Mouse (Mus musculus) intestine, embryonic 15.5 days (tissue): ENCODE measurements at regions not wholly inside any gene's neighbourhood (a gene's known extent, or its start where the extent isn't known, plus 50 kb on each side); places are given as distances from the start of the nearest gene placed in this dataset.

Experiments
- ATAC-seq: fragments of 200-750 bp; cut with Nextera tagmentation; 2 replicates; pipeline ENCODE4 v1.8.0; 2017; ENCODE audit warnings: moderate TSS enrichment, moderate library complexity
- H3K27ac ChIP-seq: fragments of 300-500 bp; sonication (generic); 2 replicates; pipeline ENCODE4 v1.5.1; 2015; ENCODE audit warnings: mild to moderate bottlenecking, inconsistent platforms
- H3K27me3 ChIP-seq: fragments of 300-500 bp; sonication (generic); replicated peaks from 2 replicates; pipeline ENCODE4 v1.6.1; 2015; ENCODE audit warnings: inconsistent platforms
- H3K36me3 ChIP-seq: fragments of 300-500 bp; sonication (generic); 2 replicates; pipeline ENCODE4 v1.6.1; 2015; ENCODE audit warnings: inconsistent platforms
- H3K4me1 ChIP-seq: fragments of 300-500 bp; sonication (generic); replicated peaks from 2 replicates; pipeline ENCODE4 v1.6.1; 2015; ENCODE audit warnings: inconsistent platforms
- H3K4me2 ChIP-seq: fragments of 300-500 bp; sonication (generic); replicated peaks from 2 replicates; pipeline ENCODE4 v1.6.1; 2015; ENCODE audit warnings: mild to moderate bottlenecking, inconsistent platforms
- H3K4me3 ChIP-seq: fragments of 300-500 bp; sonication (generic); replicated peaks from 2 replicates; pipeline ENCODE4 v1.5.1; 2015; ENCODE audit warnings: inconsistent platforms
- H3K9ac ChIP-seq: fragments of 300-500 bp; sonication (generic); 2 replicates; pipeline ENCODE4 v1.6.1; 2015; ENCODE audit warnings: inconsistent platforms
- H3K9me3 ChIP-seq: fragments of 300-500 bp; sonication (generic); 2 replicates; pipeline ENCODE4 v1.6.1; 2016; ENCODE audit warnings: inconsistent platforms
- WGBS: fragments of 180-500 bp; shearing (Covaris S2); methylation state at CpG from one replicate; pipeline ENCODE4 v1.1.7; 2015; 5-methylcytosine and 5-hydroxymethylcytosine counted together

DNA sequence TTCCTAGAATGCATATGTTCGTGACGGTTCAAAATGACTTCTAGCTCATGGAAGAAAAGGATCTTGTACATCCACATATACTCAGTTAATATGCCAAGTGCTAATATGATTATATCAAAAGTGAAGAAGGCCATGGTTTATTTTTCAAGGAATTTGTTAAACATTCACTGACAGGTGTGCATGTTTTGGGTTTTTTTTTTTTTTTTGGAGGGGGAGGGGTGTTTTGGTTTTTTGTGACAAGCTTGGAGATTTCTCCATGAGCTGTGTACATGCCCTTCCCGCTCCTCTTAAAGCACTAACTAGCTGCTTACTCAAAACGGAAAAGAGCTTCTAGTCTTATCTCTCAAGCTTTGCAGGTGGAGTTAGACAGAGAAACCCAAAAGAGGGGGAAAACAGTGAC lies 187.1 kb upstream of the Atp2b1 start:
- no peak overlapping the region for H3K27ac ChIP-seq
- 81% methylated on average over 4 of the region's 4 CpGs for WGBS
- no peak overlapping the region for H3K4me3 ChIP-seq
- no peak overlapping the region for H3K9ac ChIP-seq
- H3K9me3 ChIP-seq: no peaks in the 10 kb centered on the region
- ATAC-seq: no peak
- H3K4me2 ChIP-seq: no peak overlapping the region
- no peaks in the 10 kb centered on the region for H3K27me3 ChIP-seq
- H3K4me1 ChIP-seq: no peaks in the 10 kb centered on the region
- H3K36me3 ChIP-seq: no peaks in the 10 kb centered on the region

DNA sequence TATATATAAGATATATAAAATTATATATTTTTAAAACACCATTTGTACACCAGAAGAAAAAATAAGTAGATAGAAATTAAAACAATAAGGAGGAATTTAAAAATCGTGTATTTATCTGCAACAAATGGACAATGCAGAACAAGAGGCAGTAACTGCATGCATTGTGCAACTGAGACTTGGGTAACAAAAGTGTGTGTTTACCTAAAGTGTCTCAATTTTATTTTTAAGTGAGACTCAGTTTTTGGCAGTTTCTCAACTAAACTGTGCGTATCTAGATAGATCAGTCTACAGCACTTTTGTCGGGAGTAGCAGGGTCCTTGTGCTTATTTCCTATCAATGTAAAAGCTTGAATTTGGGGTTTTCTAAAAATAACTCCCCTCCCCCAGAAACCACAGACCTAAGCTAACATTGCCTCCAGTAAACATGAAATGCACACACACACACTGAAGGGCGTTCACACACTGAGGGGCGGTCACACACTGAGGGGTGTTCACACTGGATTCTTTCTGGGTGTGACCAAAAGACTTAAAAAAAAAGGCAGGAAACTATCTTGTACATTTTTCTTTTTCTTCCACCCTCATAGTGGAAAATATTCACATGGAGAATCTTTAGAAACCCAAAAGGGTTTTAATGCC lies 185.7 kb upstream of the Atp2b1 start:
- 84% methylated on average over 5 of the region's 5 CpGs for WGBS
- Histone ChIP-seq H3K4me1 (no peaks in the 10 kb centered on the region), H3K27ac (no peak overlapping the region), H3K4me3 (no peak overlapping the region), H3K27me3 (no peaks in the 10 kb centered on the region), H3K9ac (no peak overlapping the region), H3K4me2 (no peak overlapping the region), H3K9me3 (no peaks in the 10 kb centered on the region), H3K36me3 (no peaks in the 10 kb centered on the region)
- no peak for ATAC-seq

DNA sequence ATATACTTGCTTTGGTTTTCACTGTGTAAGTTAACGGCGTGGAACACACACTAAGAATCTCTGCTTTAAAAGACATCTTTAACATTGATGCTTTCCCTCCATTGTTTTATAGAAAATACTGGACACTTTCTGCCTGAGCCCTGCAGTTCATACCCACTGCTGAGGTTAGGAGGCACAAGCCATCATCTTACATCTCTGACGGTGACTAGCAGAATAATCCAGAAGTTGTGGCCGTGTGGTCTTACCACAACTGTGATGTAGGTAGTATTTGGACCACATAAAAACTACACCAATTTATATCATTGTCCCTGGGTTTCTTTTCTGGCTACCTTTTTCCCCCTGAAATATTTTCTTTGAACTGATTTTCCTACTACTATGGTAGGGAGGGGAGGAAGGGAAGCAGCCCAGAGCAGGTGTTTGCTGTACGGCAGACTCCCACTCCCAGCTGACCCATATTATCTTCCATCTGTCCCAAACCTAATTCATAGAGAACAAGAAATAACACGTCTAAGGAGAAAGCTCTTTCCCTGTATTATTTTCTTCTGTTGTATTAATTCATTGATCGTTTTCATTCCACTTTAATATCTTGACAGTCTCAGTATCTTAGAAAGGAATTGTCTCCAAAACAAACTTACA lies 180.1 kb upstream of the Atp2b1 start:
- ATAC-seq: no peak

DNA sequence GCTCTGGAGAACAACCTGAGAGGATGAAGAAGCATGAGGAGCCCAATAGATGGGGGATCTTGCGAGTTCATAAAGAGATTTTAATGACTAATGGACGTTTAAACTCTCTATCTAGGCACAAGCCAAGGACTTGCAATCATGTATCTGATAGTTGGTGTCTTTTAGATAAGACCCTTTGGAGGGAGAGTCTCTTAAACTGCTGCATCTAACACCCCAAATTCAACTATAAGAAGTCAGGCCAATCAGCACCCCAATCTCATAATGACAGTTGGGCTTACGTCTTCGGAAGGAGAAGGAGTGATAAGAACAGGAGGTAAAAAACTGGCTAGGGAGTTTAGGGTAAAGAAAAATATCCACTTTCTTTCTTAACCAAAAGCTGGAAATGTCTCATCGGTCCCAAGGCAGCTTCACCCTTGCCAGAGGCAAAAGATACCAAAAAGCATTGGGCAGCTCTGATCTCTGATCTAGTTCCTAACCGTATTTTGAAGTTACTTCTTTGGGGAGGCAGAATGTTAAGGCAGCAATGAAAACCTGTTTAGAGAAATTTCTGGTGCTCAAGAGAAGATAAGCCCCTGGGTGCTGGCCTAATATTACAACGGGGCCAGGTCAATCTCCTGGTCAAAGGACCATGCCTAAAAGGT lies 173.6 kb upstream of the Atp2b1 start:
- no peak overlapping the region for H3K27ac ChIP-seq
- no peaks in the 10 kb centered on the region for H3K27me3 ChIP-seq
- ATAC-seq: no peak
- 86% methylated on average over 7 of the region's 7 CpGs for WGBS
- no peaks in the 10 kb centered on the region for H3K9me3 ChIP-seq
- no peak overlapping the region for H3K9ac ChIP-seq
- no peaks in the 10 kb centered on the region for H3K36me3 ChIP-seq
- no peak overlapping the region for H3K4me2 ChIP-seq
- H3K4me3 ChIP-seq: no peak overlapping the region
- 0 out of 2 replicates have a peak, but pooled peaks cover 2% of the 10 kb centered on the region for H3K4me1 ChIP-seq

More for the DNA sequence above, 180.1 kb upstream of the Atp2b1 start:
- Histone ChIP-seq H3K27ac (no peak overlapping the region), H3K9ac (no peak overlapping the region), H3K4me3 (no peak overlapping the region), H3K36me3 (no peaks in the 10 kb centered on the region), H3K9me3 (no peaks in the 10 kb centered on the region), H3K4me2 (no peak overlapping the region), H3K27me3 (no peaks in the 10 kb centered on the region), H3K4me1 (no peaks in the 10 kb centered on the region)
- 83% methylated on average over 7 of the region's 7 CpGs for WGBS

DNA sequence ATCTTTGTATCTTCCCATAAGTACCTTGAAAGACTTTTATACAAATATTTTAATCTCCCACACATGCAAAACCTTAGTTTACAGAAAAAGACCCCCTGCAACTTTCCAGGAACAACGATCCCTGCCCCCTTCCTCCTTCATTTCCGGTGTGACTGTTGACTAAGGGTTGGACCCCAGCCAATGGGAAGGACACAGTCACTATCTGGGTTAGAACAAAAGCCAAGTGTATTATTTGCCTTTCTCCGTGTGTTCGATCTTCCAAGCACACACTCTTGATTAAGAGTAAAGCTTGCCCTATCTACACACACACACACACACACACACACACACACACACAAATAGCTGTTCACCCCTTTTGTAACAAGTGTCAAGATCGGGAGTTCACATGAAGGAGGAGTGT lies 172.8 kb upstream of the Atp2b1 start:
- no peaks in the 10 kb centered on the region for H3K9me3 ChIP-seq
- 0 out of 2 replicates have a peak, but pooled peaks cover 2% of the 10 kb centered on the region for H3K4me1 ChIP-seq
- WGBS: 48% methylated on average over 5 of the region's 5 CpGs
- H3K27ac ChIP-seq: no peak overlapping the region
- H3K4me2 ChIP-seq: no peak overlapping the region
- H3K4me3 ChIP-seq: no peak overlapping the region
- H3K9ac ChIP-seq: no peak overlapping the region
- no peaks in the 10 kb centered on the region for H3K27me3 ChIP-seq
- no peak for ATAC-seq
- H3K36me3 ChIP-seq: no peaks in the 10 kb centered on the region

DNA sequence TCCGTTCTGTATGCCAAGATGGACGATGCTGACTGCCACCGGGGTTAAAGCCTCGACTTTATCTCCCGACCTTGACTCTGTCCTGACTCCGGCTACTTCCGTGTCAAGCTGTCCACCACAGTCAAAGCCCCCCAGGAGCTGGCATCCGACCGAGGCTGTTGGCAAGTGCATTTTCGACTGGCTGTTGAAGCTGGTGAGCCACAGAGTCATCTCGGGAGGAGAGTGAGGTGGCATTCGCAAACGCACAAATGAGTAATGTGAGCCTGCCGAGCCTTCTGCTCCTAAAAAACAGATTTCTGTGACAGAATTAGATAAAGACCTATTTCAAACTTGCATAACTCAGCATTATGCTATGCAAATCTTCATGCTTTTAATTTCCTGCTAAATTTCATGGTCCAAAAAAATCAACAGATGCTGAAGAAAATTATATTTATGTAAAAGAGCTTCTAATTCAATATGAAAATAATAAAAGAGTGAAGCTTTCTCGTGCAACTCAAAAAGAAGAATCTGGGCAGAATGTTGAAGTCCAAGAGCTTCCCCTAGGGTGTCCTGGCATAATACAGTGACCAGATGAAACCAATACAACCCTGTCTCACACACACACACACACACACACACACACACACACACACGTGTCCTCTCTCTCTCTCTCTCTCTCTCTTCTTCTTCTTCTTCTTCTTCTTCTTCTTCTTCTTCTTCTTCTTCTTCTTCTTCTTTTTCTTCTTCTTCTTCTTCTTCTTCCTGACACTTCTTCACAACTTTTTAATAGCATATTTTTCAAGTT lies 171.2 kb upstream of the Atp2b1 start:
- Histone ChIP-seq H3K36me3 (no peaks in the 10 kb centered on the region), H3K4me1 (0 out of 2 replicates have a peak, but pooled peaks cover 2% of the 10 kb centered on the region), H3K27ac (no peak overlapping the region), H3K4me2 (no peak overlapping the region), H3K27me3 (no peaks in the 10 kb centered on the region), H3K9ac (no peak overlapping the region), H3K4me3 (no peak overlapping the region), H3K9me3 (no peaks in the 10 kb centered on the region)
- 78% methylated on average over 16 of the region's 16 CpGs for WGBS
- ATAC-seq: no peak

DNA sequence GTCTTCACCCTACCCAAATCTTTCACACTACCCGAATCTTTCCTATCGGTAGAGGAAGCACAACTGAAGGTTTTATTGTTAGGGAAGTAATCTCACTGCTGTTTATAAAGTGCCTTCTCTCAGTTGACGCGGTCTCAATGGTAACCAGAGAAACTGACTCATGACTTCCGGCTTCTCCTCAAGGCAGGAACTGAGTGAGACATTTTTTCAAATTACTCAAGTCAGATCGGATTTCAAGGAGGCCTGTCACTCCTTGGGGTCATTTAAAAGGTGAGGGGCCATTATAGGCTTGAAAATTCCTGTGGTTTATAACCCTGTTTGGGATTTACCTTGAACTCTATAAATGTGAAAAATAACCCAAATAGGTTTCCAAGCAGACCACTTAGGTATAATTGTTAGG lies 170.0 kb upstream of the Atp2b1 start:
- Histone ChIP-seq H3K4me3 (no peak overlapping the region), H3K9me3 (no peaks in the 10 kb centered on the region), H3K4me1 (0 out of 2 replicates have a peak, but pooled peaks cover 2% of the 10 kb centered on the region), H3K4me2 (no peak overlapping the region; the same call in 1 of the 2 replicates), H3K27ac (no peak overlapping the region), H3K36me3 (no peaks in the 10 kb centered on the region), H3K9ac (no peak overlapping the region), H3K27me3 (no peaks in the 10 kb centered on the region)
- peak; percentile 53 for ATAC-seq
- 15% methylated on average over 6 of the region's 6 CpGs for WGBS

DNA sequence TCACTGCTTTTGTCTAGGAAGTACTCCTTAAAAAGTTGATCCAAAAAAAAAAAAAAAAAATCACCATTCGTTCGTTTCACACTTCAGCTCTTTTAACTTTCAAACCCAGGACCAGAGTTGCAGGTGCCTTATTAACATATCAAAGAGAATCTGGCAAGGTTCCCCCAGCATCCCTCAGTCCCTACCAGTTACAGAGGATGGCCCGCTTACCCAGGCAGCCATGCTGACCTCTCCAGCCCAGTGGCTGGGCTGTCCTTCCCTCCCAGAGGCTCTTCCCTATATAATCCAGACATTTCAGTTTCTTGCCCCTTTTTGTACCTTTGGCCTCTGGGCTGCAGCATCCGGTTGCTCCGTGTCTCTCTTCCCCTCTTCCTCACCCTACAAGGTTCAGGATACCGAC lies 169.5 kb upstream of the Atp2b1 start:
- Histone ChIP-seq H3K27me3 (no peaks in the 10 kb centered on the region), H3K9me3 (no peaks in the 10 kb centered on the region), H3K4me3 (no peak overlapping the region), H3K9ac (no peak overlapping the region), H3K4me2 (no peak overlapping the region), H3K4me1 (0 out of 2 replicates have a peak, but pooled peaks cover 2% of the 10 kb centered on the region), H3K36me3 (no peaks in the 10 kb centered on the region), H3K27ac (no peak overlapping the region)
- no peak for ATAC-seq
- 46% methylated on average over 6 of the region's 6 CpGs for WGBS

DNA sequence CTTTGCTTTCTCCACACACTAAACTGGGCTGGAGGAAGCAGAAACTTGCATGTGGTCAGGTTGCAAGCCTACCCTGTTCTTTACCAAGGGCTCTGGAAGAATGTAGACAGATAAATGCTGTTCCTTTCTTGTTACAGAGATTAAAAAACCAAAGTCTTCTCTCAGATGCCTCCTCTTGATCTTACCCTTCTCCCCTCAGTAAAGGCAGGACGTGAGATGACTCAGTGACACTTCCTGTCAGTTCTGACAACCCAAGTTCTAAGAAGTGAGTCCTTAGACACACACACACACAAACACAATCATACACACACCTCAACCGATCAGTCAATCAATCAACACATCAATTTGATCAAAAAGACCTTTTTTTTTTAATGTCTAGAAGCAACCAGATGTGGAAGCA lies 168.8 kb upstream of the Atp2b1 start:
- Histone ChIP-seq H3K4me2 (no peak overlapping the region), H3K9ac (no peak overlapping the region), H3K27me3 (no peaks in the 10 kb centered on the region), H3K4me3 (no peak overlapping the region), H3K36me3 (no peaks in the 10 kb centered on the region), H3K27ac (no peak overlapping the region), H3K4me1 (0 out of 2 replicates have a peak, but pooled peaks cover 2% of the 10 kb centered on the region), H3K9me3 (no peaks in the 10 kb centered on the region)
- no peak for ATAC-seq
- WGBS: 75% methylated on average over 2 of the region's 2 CpGs

DNA sequence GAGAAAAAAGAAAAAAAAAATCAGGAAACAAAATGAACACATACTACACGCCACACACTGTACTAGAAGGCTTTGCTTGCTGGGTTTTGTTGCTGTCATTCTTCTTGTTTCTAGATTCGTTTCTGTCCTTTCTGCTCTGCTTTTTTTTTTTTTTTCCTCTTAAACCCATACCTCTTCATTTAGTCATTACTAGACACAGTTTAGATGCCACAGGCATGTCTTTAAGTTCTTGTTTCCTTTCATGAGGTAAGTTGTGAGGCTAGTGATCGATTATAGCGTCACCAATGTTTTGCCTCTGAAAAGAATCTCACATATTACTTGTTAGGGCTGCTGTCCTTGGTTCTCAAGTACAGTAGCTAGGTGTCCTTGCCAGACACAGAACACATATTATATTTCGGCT lies 168.3 kb upstream of the Atp2b1 start:
- Histone ChIP-seq H3K36me3 (no peaks in the 10 kb centered on the region), H3K4me2 (no peak overlapping the region), H3K27ac (no peak overlapping the region), H3K4me1 (0 out of 2 replicates have a peak, but pooled peaks cover 2% of the 10 kb centered on the region), H3K4me3 (no peak overlapping the region), H3K27me3 (no peaks in the 10 kb centered on the region), H3K9me3 (no peaks in the 10 kb centered on the region), H3K9ac (no peak overlapping the region)
- WGBS: 85% methylated on average over 5 of the region's 5 CpGs
- no peak for ATAC-seq

DNA sequence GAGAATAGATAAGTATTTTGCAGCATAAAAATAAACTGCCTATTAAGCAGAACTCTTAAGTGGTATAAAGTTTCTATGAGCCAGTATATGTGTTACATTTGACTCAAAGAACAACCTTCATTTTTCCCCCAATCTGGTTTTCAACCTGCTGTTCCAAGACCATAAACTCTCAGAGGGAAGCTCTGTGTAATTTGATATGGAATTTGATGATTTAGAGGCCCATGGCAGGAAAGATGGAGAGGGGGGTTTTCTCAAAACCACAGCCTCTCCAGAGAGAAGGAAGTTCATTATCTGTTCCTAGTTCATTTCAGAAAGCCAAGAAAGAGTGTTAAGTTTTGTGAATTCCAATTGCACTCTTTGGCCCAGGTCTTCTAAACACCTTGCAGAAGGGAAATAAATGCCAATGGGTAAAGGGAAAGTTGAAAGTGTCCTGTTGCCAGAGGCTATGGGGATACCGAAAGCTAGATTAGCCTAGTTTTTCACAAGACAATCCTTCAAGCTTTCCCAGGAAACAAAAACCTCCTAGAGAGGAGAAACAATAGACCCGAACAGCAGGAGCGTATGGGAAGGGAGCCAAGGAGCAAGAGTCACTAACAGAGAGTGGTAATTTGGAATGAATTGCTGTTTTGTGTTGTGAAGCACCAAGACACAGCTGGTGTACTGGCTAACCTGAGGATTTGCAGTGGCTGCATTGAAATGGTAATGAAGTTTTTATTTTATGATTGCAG lies 165.2 kb upstream of the Atp2b1 start:
- WGBS: 53% methylated on average over 3 of the region's 3 CpGs
- Histone ChIP-seq H3K4me3 (no peak overlapping the region), H3K27ac (no peak overlapping the region), H3K9me3 (no peaks in the 10 kb centered on the region), H3K9ac (no peak overlapping the region), H3K27me3 (no peaks in the 10 kb centered on the region), H3K4me1 (0 out of 2 replicates have a peak, but pooled peaks cover 2% of the 10 kb centered on the region), H3K36me3 (no peaks in the 10 kb centered on the region), H3K4me2 (no peak overlapping the region)
- ATAC-seq: no peak

DNA sequence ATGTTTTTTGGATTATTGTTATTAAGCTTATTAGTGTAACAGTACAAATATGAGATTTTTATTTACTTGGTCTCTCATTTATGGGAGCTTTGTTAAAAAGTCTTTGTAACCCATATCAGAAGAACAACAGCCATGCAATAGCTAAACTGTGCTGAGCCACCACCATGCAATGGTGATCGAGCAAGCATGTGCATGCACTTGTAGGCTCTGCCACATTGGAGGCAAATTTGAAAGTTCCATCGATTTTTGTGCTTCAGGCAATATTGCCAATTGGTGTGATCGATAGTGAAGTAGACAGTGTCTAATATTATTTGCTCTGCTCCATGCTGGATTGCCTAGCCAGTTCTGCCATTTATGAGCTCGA lies 164.6 kb upstream of the Atp2b1 start:
- Histone ChIP-seq H3K36me3 (no peaks in the 10 kb centered on the region), H3K4me3 (no peak overlapping the region), H3K9ac (no peak overlapping the region), H3K9me3 (no peaks in the 10 kb centered on the region), H3K27me3 (no peaks in the 10 kb centered on the region), H3K4me2 (no peak overlapping the region), H3K27ac (no peak overlapping the region), H3K4me1 (0 out of 2 replicates have a peak, but pooled peaks cover 2% of the 10 kb centered on the region)
- 88% methylated on average over 4 of the region's 4 CpGs for WGBS
- no peak for ATAC-seq
